Mouse (Mus musculus) embryonic stem cell, embryonic (primary cell): ENCODE results near the gene Plac1.

Experiments used
- CTCF ChIA-PET, 4 experiments: fragments of 300-600 bp in 2 of 4; fragments of 350-600 bp in 2 of 4; sonication (Branson Sonifier 250); formaldehyde crosslinking; loops; one replicate each; lab custom pipeline; 2022; ENCODE audit warnings: inconsistent platforms in 2 of 4; lab: Charles Lee
- POLR2A ChIA-PET, 4 experiments: fragments of 300-600 bp in 2 of 4; fragments of 350-600 bp in 2 of 4; sonication (Branson Sonifier 250); formaldehyde crosslinking; loops; one replicate each; lab custom pipeline; 2022; ENCODE audit warnings: antibody characterized with exemption in 4 of 4, inconsistent platforms in 1 of 4; lab: Charles Lee

Plac1 gene

DNA sequence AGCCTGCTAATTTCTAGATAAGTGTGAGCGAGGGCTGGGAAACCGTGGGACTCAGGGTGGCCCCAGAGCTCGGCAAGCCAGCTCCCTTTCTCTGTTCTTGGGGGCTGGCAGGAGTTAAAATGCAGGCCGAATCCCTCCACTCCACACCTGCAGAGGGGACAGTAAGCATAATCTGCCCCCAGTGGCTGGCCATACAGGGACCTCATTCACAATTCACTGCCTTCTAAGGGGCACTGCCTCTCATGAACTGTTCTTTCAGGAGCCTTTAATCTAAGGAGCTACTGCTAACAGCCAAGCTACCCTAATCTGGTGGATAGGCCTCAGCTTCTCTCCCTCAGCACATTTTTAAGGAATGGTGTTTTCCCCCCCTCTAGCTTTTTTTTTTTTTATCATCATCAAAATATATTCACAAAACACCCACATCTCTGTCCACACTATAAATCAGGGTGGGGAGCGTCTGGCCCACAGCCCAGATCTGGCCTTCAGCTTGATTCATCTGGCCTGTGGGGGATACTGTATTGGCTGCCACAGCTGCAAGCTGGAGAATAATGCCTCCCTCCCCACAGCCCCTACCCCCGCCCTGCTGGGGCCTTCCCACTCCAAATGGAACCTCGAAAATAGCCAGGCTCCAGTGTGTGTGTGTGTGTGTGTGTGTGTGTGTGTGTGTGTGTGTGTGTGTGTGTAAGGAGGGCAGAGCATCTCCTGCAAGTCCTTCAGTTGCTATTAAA, 28.0 kb downstream of the Plac1 start:
- ChIA-PET POLR2A (no interaction called here), CTCF (interaction anchor here in 1 of 4 experiments (1.0 kb wide), 1 partner anchor 26 kb away, joined by 3 read pairs; no protein-coding TSS in a partner anchor)

DNA sequence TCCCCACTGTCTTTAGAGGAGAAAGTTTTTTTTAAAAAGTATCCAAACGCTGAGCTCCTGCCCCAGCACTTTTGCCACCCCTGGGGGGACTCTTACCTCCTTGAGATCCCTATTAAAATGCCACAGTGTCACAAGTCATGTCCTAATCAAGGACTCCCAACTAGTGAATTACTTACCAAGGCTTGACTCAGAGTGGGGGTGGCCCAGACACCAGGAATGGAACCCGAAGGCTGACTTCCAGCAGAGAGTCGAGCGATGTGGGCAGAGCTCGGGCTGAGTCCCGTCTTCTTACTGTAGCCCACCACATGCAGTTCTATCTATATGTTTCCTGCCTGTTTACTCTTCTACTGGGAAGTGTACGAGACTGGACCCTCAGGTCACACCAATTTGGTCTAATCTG, 30.5 kb downstream of the Plac1 start:
- ChIA-PET POLR2A (interaction anchor here in 1 of 4 experiments (1.7 kb wide), 1 partner anchor 60 kb away, joined by 4 read pairs; no protein-coding TSS in a partner anchor), CTCF (no interaction called here)

DNA sequence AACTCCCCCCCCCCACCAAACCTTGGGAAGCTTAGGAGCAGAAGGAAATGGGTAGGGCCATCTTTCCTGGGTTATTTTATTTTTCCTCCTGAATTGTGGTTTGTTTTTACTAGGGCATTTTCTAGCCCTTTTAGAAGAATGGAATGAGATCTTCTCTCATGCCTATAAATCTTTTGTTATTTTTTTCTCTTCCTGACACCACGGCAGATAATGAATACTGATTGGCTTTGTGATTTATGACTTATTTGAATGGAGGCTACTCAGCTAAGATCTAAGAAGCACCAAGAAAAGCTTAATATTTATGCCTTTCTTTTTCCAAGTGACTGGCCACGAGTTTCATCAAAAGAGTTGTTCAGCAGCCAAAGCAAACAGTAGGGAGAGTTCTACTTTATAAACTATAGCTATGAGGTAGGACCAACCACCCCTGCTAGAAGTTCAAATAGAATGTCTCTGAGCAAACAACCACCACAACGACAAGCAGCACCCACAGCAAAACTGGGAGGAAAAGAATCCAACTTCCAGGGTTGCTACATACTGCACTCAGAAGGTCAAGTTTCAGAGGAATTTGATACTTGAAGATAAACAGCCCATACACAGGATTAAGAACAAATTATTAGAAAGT, 35.1 kb downstream of the Plac1 start:
- CTCF ChIA-PET = no interaction called here
- POLR2A ChIA-PET = no interaction called here

DNA sequence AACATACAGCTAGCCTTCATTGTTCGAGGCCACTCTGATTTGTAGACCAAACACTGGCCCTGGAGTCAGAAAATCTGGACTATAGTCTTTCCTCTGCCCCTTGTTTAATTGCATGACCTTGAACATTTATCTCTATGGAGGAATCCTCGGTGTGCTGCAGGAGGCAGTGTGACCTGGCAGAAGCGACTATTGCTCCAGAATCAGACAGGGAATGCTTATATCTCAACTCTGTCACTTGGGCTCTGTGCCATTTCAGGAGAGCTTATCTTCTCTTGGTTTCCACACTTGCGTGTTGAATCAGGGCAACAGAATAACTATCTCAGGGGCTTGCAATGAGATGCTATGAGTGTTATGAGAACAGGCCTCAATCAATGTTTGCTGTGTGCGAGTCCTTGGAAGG, 38.3 kb downstream of the Plac1 start:
- CTCF ChIA-PET = no interaction called here
- POLR2A ChIA-PET = no interaction called here

DNA sequence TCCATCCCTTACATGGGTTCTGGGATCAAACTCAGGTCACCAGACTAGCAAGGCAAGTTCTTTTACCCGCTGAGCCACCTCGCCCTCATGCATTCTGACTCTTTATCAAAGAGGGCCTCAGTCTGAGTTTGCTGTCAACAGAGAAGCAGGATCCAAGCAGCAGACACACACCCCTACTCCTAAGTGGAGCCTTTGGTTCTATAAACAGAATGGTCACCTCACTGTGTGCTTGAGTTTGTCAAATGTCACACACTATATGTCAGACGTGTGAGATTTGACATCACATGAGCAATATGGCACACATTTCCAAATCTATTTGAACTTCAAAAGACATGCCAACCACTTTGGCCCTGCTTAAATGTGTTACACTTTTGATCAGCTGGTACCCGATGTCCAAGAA, 42.2 kb downstream of the Plac1 start:
- ChIA-PET POLR2A (no interaction called here), CTCF (no interaction called here)

DNA sequence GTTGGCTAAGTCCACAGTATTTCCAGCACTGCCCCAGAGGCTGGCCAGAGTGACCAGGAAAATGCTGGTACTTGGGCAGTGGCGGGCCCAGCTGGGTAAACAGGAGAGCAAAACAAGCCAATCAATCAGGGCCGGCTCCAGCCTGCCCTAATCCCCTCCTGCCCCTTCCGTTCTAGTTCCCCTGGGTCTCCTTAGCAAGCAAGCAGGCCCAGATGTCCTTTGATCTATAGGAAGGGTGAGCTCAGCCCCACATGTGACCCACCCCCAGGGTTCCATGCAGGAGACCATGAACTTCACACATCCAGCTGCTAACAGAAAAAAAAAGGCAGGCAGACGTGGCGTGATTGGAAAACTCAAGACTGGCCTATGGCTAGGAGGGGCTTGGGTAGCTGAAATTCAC, 43.5 kb downstream of the Plac1 start:
- CTCF ChIA-PET = interaction anchor here in 1 of 4 experiments (0.6 kb wide), 1 partner anchor 10 kb away, joined by 3 read pairs; no protein-coding TSS in a partner anchor
- POLR2A ChIA-PET = no interaction called here

DNA sequence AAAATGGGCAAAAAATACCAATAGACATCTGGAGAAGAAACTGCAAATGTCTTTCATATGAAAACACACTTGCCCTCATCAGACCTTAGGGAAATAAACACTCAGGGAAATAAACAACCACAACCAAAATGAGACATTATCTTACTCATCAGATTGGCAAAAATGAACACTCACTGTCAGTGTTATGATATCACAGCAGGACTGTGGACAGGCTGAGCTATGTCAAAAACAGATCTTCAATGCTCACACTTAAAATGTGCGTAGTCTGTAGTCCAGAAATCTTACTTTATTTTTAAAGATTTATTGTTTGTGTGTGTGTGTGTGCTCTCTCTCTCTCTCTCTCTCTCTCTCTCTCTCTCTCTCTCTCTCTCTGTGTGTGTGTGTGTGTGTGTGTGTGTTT, 51.2 kb downstream of the Plac1 start:
- ChIA-PET CTCF (no interaction called here), POLR2A (no interaction called here)

DNA sequence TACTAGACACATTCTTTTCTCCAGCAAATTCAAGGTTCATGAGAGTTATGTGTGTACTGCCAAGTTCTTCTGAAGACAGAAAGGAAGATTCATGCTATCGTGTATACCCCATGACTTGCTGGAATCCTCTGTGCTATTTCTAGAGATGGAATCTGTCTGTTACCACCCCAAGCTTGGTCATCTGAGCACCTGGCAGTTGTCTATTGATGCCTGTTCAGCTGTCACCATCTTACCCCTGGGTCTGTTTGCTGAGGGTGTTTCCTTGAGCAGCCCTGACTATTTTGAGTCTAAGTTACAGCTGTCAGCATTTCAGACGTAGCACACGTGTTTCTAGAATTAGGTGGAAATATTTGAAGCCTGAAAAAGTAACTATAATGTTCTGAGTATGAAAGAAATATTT, 60.1 kb downstream of the Plac1 start:
- POLR2A ChIA-PET = no interaction called here
- CTCF ChIA-PET = interaction anchor here in 1 of 4 experiments (0.7 kb wide), 1 partner anchor 91 kb away, joined by 3 read pairs; no protein-coding TSS in a partner anchor

DNA sequence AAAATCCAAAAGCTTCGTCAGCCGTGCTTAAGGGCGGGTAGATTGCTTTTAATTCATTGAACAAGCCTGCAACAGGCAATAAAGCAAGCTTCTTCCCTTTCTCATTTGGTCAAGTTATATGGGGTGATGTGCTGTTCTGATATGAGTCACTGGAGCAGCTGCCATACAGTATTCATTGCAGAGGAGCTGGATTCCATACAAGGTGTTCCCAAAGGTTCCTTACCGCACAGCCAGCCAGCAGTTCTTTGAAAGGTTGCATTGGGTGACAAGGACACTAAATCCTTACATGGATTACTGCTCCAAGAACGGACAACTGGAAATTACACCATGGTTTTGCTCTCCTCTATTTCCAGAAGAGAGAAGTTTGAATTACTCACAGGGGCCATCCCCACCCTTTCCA, 63.6 kb downstream of the Plac1 start:
- ChIA-PET CTCF (no interaction called here), POLR2A (no interaction called here)

DNA sequence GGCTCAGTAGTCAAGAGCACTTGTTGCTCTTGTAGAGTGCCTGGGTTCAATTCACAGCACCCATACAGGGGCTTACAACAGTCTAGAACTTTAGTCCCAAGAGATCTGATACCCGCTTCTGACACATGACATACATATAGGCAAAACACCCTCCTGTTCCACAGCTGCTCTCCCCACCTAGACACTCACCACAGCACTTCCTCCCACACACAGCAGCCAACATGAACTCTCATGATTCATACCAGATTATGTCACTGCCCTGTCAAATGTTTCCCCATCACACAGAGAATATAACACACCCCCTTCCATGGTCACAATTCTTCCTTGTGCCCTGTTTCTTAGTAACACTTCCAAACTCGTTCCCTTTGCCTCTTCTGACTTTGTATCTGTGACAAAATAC, 71.3 kb downstream of the Plac1 start:
- CTCF ChIA-PET = no interaction called here
- POLR2A ChIA-PET = no interaction called here

DNA sequence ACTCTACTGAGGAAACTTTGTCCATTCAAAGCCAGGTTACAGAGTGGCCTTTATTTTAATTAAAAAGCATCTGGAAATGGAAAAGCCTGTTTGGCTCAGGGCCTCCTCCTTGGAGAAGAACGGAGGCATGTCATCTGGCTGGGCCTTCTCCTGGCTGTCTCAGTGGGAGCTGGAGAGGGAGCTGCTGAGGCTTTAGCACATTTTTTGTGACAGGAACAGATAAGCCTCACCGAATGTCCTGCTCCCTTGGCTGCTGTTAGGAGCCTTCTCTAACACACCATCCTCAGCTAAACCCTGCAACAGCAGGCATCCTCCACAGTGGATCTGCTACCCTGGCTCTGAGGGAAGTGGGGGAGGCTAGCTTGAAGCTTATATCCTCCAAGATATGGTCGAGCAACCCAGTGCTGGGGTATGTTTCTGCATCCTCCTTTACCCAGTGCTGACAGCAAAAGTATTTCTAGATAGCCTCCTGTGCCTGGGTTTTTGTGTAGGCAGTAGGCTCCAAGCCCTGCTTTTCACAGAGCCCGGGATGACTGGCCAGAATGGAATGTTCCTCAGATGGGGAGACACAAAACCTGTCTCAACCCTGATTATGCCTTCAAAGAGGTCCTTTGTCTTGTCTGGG, 72.9 kb downstream of the Plac1 start:
- ChIA-PET POLR2A (no interaction called here), CTCF (no interaction called here)

DNA sequence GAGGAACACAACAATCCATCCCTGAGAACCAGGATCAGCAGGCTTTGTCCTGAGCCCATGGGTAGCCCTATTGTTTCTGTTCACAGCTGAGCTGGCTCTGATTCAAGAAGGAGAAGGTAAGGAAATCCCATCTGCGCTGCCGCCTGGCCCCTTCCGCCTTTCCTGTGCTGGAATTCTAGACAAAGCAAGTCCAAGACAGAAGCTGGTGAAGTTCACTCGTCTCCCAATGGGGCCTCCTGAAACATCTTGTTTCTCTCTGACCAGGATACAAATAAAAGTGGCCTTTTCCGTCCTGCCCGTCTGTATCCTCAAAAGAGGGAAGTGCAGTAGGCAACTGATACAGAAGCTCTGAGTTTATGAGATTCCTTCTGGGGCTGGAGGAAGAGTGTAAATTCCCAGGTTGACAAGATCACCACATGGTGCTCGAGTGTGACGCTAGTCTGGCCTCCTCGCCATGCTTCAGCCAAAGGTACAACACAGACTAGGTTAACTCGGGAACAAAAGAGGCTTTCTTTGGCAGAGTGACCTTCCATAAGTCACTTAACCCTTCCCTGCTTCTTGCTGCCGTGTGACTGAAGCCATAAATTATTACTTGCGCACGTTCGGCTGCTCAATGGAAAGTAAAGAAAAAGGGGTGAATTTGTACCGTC, 73.5 kb downstream of the Plac1 start:
- ChIA-PET CTCF (no interaction called here), POLR2A (no interaction called here)

DNA sequence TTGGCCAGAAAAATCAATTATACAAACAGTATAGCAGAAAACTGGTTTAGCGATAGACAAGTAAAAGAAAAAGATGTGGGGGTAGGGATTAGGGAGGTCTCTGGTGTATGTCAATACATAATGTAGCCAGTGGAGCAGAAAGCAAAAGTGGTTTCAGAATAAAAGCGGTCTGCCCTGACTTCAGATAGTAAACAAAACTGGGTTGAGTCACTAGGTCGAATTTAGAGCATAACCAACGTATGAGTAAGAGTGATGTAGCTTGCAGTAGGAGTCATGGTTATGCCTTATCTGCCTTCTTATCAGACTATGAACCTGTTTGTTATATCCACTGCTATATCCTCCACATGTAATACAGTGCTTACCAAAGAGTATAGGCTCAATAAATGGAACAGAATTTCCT, 77.3 kb downstream of the Plac1 start:
- ChIA-PET POLR2A (no interaction called here), CTCF (no interaction called here)

DNA sequence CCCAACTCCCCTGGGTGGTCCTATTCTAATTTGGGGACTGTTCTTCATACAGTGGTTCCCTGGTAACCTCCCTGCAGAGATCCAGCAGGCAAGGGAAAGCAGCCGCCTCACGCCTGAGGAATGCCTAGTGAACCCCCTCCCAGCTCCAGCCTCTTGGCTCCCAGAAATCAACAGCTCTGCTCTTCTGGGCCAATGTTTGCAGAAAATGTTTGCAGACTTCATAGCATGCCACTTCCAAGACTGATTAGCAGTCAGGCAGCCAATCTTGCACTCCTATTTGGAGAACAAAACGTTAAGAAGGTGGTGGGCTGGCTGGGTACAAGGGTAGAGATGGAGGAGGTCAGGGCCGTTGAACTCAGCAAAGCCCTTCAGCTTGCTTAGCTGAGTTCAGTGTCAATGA, 78.3 kb downstream of the Plac1 start:
- ChIA-PET CTCF (interaction anchor here in 1 of 4 experiments (0.6 kb wide), 1 partner anchor 41 kb away, joined by 5 read pairs; no protein-coding TSS in a partner anchor), POLR2A (no interaction called here)

DNA sequence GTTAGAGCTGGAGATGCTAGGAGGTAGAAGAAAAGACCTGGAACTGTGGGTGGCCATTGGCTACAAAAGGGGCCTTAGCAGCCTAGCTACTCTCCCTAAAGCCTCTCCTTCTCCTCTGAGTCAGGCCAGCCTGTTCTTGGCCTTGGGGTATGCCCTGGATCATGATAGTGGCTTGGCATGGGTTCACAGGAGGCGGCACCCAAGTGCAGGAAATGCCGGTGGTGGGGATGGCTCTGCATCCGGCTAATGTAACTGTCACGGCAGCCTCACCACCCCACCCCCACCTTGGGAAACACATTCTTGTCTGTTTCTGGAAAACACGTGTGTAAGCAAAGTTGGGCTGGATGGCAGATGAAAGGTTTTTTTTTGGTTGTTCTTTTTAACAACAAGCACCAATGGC, 78.8 kb downstream of the Plac1 start:
- CTCF ChIA-PET = interaction anchor here in 1 of 4 experiments (0.6 kb wide), 1 partner anchor 41 kb away, joined by 5 read pairs; no protein-coding TSS in a partner anchor
- POLR2A ChIA-PET = interaction anchor here in 1 of 4 experiments (0.5 kb wide), 1 partner anchor 29 kb away, joined by 11 read pairs; no protein-coding TSS in a partner anchor

DNA sequence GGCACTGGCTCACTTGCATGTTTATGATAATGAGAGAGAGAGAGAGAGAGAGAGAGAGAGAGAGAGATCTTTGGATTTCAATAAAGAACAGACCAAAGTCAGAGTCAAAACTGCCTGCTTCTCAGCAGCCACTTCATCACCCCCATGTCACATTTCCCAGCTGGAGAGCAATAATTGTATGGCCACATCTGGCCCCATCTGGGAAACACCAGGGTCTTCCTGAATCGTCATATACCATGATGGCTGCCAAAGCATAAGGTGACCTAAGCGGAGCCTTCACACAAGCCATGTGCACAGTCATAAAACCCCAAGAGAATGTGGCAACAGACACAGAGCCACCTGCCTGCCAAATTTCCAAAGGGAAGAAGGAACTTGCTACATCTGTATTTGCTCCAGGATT, 91.9 kb downstream of the Plac1 start:
- ChIA-PET POLR2A (no interaction called here), CTCF (no interaction called here)

DNA sequence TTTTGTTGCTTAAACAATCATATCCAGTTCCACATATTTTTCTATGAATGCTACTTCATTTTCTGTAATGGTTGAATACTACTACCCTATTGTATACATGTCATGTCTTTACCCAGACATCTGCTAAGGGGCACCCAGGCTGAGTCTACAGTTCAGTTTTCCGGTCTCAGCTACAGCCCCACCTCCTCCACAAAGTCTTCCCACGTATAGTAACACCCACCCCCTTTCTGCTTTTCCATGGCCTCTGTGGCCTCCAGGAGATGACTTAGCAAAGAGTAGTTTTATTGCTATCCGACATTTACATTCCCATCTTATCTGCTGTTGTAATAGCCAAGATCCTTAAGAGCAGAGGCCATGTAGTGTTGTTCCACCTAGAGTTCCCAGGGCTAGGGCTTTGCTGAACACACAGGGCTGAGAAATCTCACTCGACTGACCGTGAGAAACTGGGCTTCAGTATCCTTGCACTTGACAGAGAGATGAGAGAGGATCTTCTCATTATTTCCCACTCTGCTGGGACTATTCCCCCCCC, 93.5 kb downstream of the Plac1 start:
- ChIA-PET POLR2A (no interaction called here), CTCF (no interaction called here)

DNA sequence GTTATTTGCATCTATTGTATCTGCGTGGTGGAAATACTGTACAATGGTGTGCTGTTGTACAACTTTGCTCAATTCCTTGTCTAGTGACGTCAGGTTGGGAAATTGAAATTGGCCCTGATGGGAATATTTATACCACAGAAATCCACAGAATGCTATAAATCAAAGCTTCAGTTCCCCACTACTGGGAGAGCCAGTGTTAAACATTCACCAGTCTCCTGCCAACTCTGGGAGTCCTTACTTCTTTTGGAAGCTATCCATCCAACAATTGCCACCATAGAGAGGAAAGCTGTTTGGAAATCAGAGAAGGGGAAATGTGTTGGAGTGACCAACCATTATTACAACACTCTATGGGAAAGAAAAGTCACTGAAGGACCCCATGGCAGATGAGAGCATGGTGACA, 100.3 kb downstream of the Plac1 start:
- POLR2A ChIA-PET = interaction anchor here in 1 of 4 experiments (1.4 kb wide), 1 partner anchor 17 kb away, joined by 3 read pairs; no protein-coding TSS in a partner anchor

DNA sequence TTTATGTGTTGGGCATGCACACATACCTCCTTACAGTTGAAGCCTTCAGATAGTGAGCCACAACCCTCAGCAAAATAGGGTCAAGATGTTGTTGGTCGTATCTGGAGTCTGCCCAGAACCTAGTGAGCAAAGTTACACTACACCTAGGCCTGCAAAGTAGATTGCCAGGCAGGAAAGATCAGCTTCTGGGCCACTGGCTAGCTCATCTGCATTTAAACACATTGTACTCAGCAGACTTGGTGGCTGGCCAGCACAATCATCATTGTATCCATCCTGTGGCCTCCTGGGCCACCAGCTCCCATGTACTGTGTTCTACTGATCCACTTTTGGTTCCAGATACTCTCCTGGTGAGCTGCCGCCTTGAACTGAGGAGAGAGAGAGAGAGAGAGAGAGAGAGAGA, 102.8 kb downstream of the Plac1 start:
- ChIA-PET POLR2A (no interaction called here), CTCF (interaction anchor here in 1 of 4 experiments (0.6 kb wide), 1 partner anchor 132 kb away, joined by 4 read pairs; no protein-coding TSS in a partner anchor)

More for the DNA sequence above, 100.3 kb downstream of the Plac1 start:
- CTCF ChIA-PET = no interaction called here
